Mouse (Mus musculus): Measurements from ENCODE around the gene March6. TPM values are rescaled to one million over a fixed set of nuclear protein-coding genes. Genes with fewer than 3 reads are reported as not detected.

The March6 gene
- polyA plus RNA-seq, 1 experiment from 2014 or later: 12.9 TPM

DNA sequence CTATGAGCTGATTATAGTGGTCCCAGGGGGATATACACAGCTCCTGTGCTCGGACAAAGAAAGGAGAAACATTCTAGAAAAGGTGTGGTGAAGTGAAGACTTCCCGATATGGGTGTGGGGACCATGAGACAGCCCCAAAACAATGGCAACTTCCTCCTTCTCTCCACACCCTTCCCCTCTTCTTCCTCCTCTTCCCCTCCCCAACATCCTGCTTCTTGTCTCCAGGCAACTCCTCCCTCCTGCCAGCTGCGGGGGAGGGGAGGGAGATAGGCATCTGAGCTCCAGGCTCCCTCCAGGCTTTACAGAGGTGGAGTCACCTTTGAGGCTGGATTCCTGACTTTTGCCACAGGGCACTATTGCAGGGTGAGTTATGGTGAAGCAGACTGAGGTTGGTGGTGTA lies 117.9 kb downstream of the March6 start:
- WGBS (ENCODE audit: insufficient replicate concordance): 9% methylated on average over 3 of the region's 3 CpGs
- no peak for ATAC-seq (ENCODE audit: insufficient read depth)
- Histone ChIP-seq H3K9me3 (replicated peaks) (no peaks in the 10 kb centered on the region), H3K4me3 (replicated peaks) (no peak overlapping the region), H3K27me3 (no peaks in the 10 kb centered on the region), H3K4me1 (replicated peaks) (peaks cover 4% of the 10 kb centered on the region; the same call in 1 of the 2 replicates), H3K4me2 (no peak overlapping the region), H3K9ac (no peak overlapping the region), H3K36me3 (replicated peaks) (no peaks in the 10 kb centered on the region), H3K27ac (replicated peaks) (no peak overlapping the region)

DNA sequence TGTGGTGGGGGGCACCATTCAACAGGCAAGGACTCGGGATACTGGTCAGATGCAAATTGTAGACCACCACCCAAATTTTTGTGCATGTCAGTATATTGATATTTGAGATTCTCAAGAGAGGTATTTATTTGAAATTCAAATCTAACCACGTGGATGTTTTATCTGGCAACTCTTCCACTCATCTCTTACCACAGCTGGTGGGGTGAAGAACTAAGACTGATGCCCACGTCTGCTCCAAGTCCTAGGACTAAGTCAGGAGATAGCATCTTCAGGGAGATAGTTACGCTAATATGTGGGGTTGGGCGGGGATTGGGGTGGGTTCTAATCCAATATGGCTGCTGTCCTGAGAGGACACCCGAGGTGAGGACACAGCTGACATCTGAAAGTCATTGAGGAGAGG lies 118.4 kb downstream of the March6 start:
- no peak for ATAC-seq (ENCODE audit: insufficient read depth)
- Histone ChIP-seq H3K27me3 (no peaks in the 10 kb centered on the region), H3K4me3 (replicated peaks) (no peak overlapping the region), H3K9ac (no peak overlapping the region), H3K36me3 (replicated peaks) (no peaks in the 10 kb centered on the region), H3K4me1 (replicated peaks) (no peaks in the 10 kb centered on the region; the same call in 1 of the 2 replicates), H3K4me2 (no peak overlapping the region), H3K27ac (replicated peaks) (no peak overlapping the region), H3K9me3 (replicated peaks) (no peaks in the 10 kb centered on the region)
- WGBS (ENCODE audit: insufficient replicate concordance): 49% methylated on average over 6 of the region's 6 CpGs

DNA sequence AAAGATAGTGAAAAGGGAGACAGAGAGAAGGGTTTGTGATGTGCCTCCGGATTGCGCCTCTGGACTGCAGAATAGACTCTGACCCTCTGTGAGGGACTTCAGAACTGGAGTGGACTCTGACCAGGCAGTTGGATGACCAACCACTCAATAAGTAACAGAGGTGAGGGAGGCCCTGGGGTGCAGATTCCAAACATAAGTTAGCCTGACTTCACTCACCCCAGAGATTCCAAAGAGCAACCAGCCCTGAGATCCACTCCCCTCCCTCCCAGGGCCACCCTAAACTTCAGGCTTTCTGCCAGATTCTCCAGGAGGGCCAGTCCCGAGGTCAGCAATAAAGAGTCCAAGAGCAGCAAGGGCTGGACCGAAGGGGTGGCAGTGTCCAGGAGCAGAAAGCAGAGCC lies 123.4 kb downstream of the March6 start:
- Histone ChIP-seq H3K27me3 (no peaks in the 10 kb centered on the region), H3K9ac (no peak overlapping the region), H3K27ac (replicated peaks) (peak overlapping the region; percentile 45; the same call in 1 of the 2 replicates), H3K9me3 (replicated peaks) (no peaks in the 10 kb centered on the region), H3K36me3 (replicated peaks) (no peaks in the 10 kb centered on the region), H3K4me1 (replicated peaks) (no peaks in the 10 kb centered on the region), H3K4me3 (replicated peaks) (no peak overlapping the region), H3K4me2 (no peak overlapping the region)
- ATAC-seq (ENCODE audit: insufficient read depth): peak; percentile 82
- 55% methylated on average over 4 of the region's 4 CpGs for WGBS (ENCODE audit: insufficient replicate concordance)

DNA sequence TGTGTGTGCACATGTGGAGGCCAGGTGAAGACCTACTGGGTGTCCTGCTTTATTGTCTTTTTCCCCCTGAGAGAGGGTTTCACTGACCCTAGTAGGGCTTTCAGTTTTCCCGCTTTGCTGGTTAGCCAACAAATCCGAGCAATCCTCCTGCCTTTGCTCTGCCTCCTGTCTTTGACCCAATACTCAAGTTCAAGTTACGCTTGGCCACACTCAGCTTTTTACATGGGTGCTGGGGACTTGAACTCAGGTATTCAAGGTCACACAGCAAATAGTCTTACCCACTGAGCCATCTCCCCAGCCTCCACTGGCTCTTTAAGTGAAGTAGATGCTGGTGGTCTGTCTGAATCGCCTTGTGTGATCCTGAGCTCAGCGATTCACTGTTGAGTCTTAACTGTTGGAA lies 124.0 kb downstream of the March6 start:
- H3K4me2 ChIP-seq: 0 out of 2 replicates have a peak overlapping the region, but pooled peaks have one; percentile 6
- 60% methylated on average over 5 of the region's 5 CpGs for WGBS (ENCODE audit: insufficient replicate concordance)

More for the DNA sequence above, 124.0 kb downstream of the March6 start:
- H3K4me1 ChIP-seq (replicated peaks): no peaks in the 10 kb centered on the region
- no peaks in the 10 kb centered on the region for H3K27me3 ChIP-seq
- no peak for ATAC-seq (ENCODE audit: insufficient read depth)
- no peak overlapping the region for H3K9ac ChIP-seq
- no peaks in the 10 kb centered on the region for H3K9me3 ChIP-seq (replicated peaks)
- no peak overlapping the region for H3K4me3 ChIP-seq (replicated peaks)
- no peaks in the 10 kb centered on the region for H3K36me3 ChIP-seq (replicated peaks)
- peak overlapping the region; percentile 45; the same call in 1 of the 2 replicates for H3K27ac ChIP-seq (replicated peaks)

Other genes with a start within 250 kb of the March6 start
- 0.62 and 0.76 TPM in 2 replicates for gene Ankrd33b, start 163.3 kb downstream of the March6 start, polyA plus RNA-seq (2015; fragmentation: Nextera tagmentation; extraction: Ambion mirVana)
- 3.2 and 3.3 TPM in 2 replicates for gene Ropn1l, start 77.3 kb downstream of the March6 start, polyA plus RNA-seq (2015; fragmentation: Nextera tagmentation; extraction: Ambion mirVana)
- 11.0 and 13.3 TPM in 2 replicates for gene Cmbl, start 34.3 kb upstream of the March6 start, polyA plus RNA-seq (2015; fragmentation: Nextera tagmentation; extraction: Ambion mirVana)
- gene Cct5, start 70.8 kb upstream of the March6 start, polyA plus RNA-seq (2015; fragmentation: Nextera tagmentation; extraction: Ambion mirVana): 254 and 263 TPM in 2 replicates
- 8.3 and 8.6 TPM in 2 replicates for gene Fam173b, start 70.8 kb upstream of the March6 start, polyA plus RNA-seq (2015; fragmentation: Nextera tagmentation; extraction: Ambion mirVana)

Data from liver, embryonic 15.5 days (tissue).